Mouse (Mus musculus) intestine, embryonic 14.5 days (tissue): ENCODE measurements at regions not wholly inside any gene's neighbourhood (a gene's known extent, or its start where the extent isn't known, plus 50 kb on each side); places are given as distances from the start of the nearest gene placed in this dataset.

Experiments
- ATAC-seq: fragments of 200-750 bp; cut with Nextera tagmentation; replicated peaks from 2 replicates; pipeline ENCODE4 v1.8.0; 2017; ENCODE audit warnings: low read depth, moderate number of reproducible peaks, moderate TSS enrichment, moderate library complexity; ENCODE audit not compliant: low FRiP score, low TSS enrichment
- DNase-seq: peaks from one replicate; pipeline ENCODE4 v3.0.0-alpha.2; 2018; ENCODE audit warnings: low spot score
- H3K27ac ChIP-seq: fragments of 300-500 bp; sonication (generic); 2 replicates; pipeline ENCODE4 v1.5.1; 2014; ENCODE audit warnings: low read depth, mild to moderate bottlenecking, control low read depth
- H3K27me3 ChIP-seq: fragments of 300-500 bp; sonication (generic); replicated peaks from 2 replicates; pipeline ENCODE4 v1.6.1; 2014; ENCODE audit warnings: low read length, control low read depth; ENCODE audit not compliant: control insufficient read depth, insufficient read depth
- H3K36me3 ChIP-seq: fragments of 300-500 bp; sonication (generic); 2 replicates; pipeline ENCODE4 v1.6.1; 2014; ENCODE audit warnings: low read length, control low read depth; ENCODE audit not compliant: control insufficient read depth, insufficient read depth
- H3K4me1 ChIP-seq: fragments of 300-500 bp; sonication (generic); replicated peaks from 2 replicates; pipeline ENCODE4 v1.6.1; 2014; ENCODE audit warnings: low read length, control low read depth, mixed read lengths; ENCODE audit not compliant: control insufficient read depth, insufficient read depth
- H3K4me2 ChIP-seq: fragments of 300-500 bp; sonication (generic); 2 replicates; pipeline ENCODE4 v1.6.1; 2014; ENCODE audit warnings: low read length
- H3K4me3 ChIP-seq: fragments of 300-500 bp; sonication (generic); 2 replicates; pipeline ENCODE4 v1.5.1; 2014; ENCODE audit warnings: low read depth, low read length, control low read depth, mixed read lengths
- H3K9ac ChIP-seq: fragments of 300-500 bp; sonication (generic); 2 replicates; pipeline ENCODE4 v1.6.1; 2014; ENCODE audit warnings: mild to moderate bottlenecking, low read length
- H3K9me3 ChIP-seq: fragments of 300-500 bp; sonication (generic); 2 replicates; pipeline ENCODE4 v1.6.1; 2016; ENCODE audit warnings: low read length, control low read depth; ENCODE audit not compliant: control insufficient read depth
- WGBS: fragments of 180-500 bp; shearing (Covaris S2); extraction: QIAGEN DNeasy Blood & Tissue Kit; methylation state at CpG from one replicate; pipeline ENCODE4 v1.1.7; 2014; 5-methylcytosine and 5-hydroxymethylcytosine counted together

DNA sequence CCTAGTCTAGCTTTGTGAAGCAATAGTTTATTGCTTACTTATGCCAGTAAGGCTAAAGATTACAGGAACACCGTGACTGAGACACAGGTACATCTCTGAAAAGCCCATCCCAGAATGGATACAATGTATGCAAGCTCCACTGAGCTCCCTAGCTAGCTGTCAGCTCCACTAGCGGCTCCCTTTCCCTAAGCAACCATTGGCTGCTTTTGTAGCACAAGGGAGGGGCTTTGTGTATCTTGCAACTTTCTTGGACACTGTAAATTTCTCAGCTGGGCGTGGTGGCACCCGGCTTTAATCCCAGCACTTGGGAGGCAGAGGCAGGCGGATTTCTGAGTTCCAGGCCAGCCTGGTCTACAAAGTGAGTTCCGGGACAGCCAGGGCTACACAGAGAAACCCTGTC lies 254.6 kb downstream of the Sipa1l2 start:
- Histone ChIP-seq H3K9ac (no peak overlapping the region), H3K36me3 (no peaks in the 10 kb centered on the region), H3K4me3 (no peak overlapping the region), H3K4me2 (no peak overlapping the region), H3K27ac (no peak overlapping the region), H3K27me3 (no peaks in the 10 kb centered on the region), H3K4me1 (peaks cover 15% of the 10 kb centered on the region), H3K9me3 (no peaks in the 10 kb centered on the region)
- WGBS, result 87% methylated on average over 6 of the region's 6 CpGs
- ATAC-seq (no peak), DNase-seq (no peak)

GRCm38 (mm10) chr8:125314221-125314984 lies 255.2 kb downstream of the Sipa1l2 start:
- DNase-seq, result no peak
- 63% methylated on average over 10 of the region's 10 CpGs for WGBS
- no peak overlapping the region for H3K4me3 ChIP-seq
- ATAC-seq, result no peak
- H3K4me1 ChIP-seq, result peaks cover 19% of the 10 kb centered on the region
- no peaks in the 10 kb centered on the region for H3K36me3 ChIP-seq
- no peak overlapping the region for H3K27ac ChIP-seq
- H3K4me2 ChIP-seq, result no peak overlapping the region
- H3K9me3 ChIP-seq, result no peaks in the 10 kb centered on the region
- H3K9ac ChIP-seq, result no peak overlapping the region
- no peaks in the 10 kb centered on the region for H3K27me3 ChIP-seq

GRCm38 (mm10) chr8:125311228-125312053 lies 257.4 kb downstream of the Disc1 start:
- Histone ChIP-seq H3K36me3 (no peaks in the 10 kb centered on the region), H3K9me3 (no peaks in the 10 kb centered on the region), H3K27me3 (no peaks in the 10 kb centered on the region), H3K4me2 (no peak overlapping the region), H3K4me3 (no peak overlapping the region), H3K9ac (no peak overlapping the region), H3K27ac (no peak overlapping the region), H3K4me1 (peaks cover 28% of the 10 kb centered on the region)
- DNase-seq (no peak), ATAC-seq (no peak)
- WGBS, result 34% methylated on average over 11 of the region's 11 CpGs
